Mouse (Mus musculus): Measurements from ENCODE around the gene Cd2bp2. TPM values are rescaled to one million over a fixed set of nuclear protein-coding genes. Genes with fewer than 3 reads are reported as not detected.
A peak's percentile ranks its signal among the peaks of the same experiment; 100 is the strongest.

Gene Cd2bp2
- total and polyA plus RNA-seq, 2 experiments from 2014 or later: 26.9 to 39.3 TPM

- H3K36me3 ChIP-seq (replicated peaks; ENCODE audit: control insufficient read depth, insufficient read depth, low read length): no peaks in the 10 kb centered on the region
- TF ChIP-seq CTCF (IDR thresholded peaks at IDR 0.05; ENCODE audit: low read depth) (no peak), EP300 (IDR thresholded peaks at IDR 0.05; ENCODE audit: low read depth) (no peak)
- H3K27me3 ChIP-seq (ENCODE audit: control insufficient read depth, insufficient read depth, low read length): no peaks in the 10 kb centered on the region
- H3K27ac ChIP-seq (ENCODE audit: low read depth): no peak overlapping the region
- H3K9ac ChIP-seq (replicated peaks; ENCODE audit: low read depth, low read length): no peak overlapping the region
- 92% methylated on average over 3 of the region's 3 CpGs for WGBS
- no peak for DNase-seq (ENCODE audit: low spot score)
- no peak overlapping the region for H3K4me2 ChIP-seq (ENCODE audit: low read depth, low read length)
- no peaks in the 10 kb centered on the region for H3K9me3 ChIP-seq (replicated peaks; ENCODE audit: control insufficient read depth, low read length)
- no peak overlapping the region for H3K4me3 ChIP-seq (ENCODE audit: low read depth, low read length)
- H3K4me1 ChIP-seq (ENCODE audit: control insufficient read depth, insufficient read depth): 0 out of 2 replicates have a peak, but pooled peaks cover under 1% of the 10 kb centered on the region
- ATAC-seq (ENCODE audit: insufficient read depth, low read depth): no peak
Observed at GRCm38 (mm10) chr7:127223106-127223505, 27.3 kb upstream of the Cd2bp2 start.

DNA sequence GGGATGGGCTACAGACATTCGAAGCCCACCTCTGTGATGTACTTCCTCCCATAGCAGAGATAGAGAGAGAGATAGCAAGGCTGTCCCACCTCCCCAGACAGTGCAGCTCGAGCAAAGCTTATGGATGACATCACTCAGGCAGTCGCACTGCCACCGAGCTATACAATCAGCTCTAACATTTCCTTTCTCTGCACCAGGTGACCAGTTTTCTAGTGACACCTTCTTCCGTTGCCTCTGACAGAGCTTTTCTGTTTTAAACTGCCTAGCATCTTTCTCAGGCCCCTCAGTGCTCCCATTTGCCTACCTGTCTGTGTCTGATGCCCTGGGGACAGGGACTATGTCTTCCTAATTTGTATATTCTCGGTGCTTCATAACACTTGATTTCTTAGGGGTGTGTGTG lies 24.6 kb upstream of the Cd2bp2 start:
- no peaks in the 10 kb centered on the region for H3K36me3 ChIP-seq (replicated peaks; ENCODE audit: control insufficient read depth, insufficient read depth, low read length)
- 62% methylated on average over 6 of the region's 6 CpGs for WGBS
- no peaks in the 10 kb centered on the region for H3K27me3 ChIP-seq (ENCODE audit: control insufficient read depth, insufficient read depth, low read length)
- ATAC-seq (ENCODE audit: insufficient read depth, low read depth) (no peak), DNase-seq (ENCODE audit: low spot score) (no peak)
- H3K4me2 ChIP-seq (ENCODE audit: low read depth, low read length): no peak overlapping the region
- no peak overlapping the region for H3K27ac ChIP-seq (ENCODE audit: low read depth)
- H3K4me1 ChIP-seq (ENCODE audit: control insufficient read depth, insufficient read depth): peaks cover 15% of the 10 kb centered on the region
- no peak overlapping the region for H3K9ac ChIP-seq (replicated peaks; ENCODE audit: low read depth, low read length)
- no peak for TF ChIP-seq CTCF (IDR thresholded peaks at IDR 0.05; ENCODE audit: low read depth)
- no peak for TF ChIP-seq EP300 (IDR thresholded peaks at IDR 0.05; ENCODE audit: low read depth)
- H3K4me3 ChIP-seq (ENCODE audit: low read depth, low read length): no peak overlapping the region
- H3K9me3 ChIP-seq (replicated peaks; ENCODE audit: control insufficient read depth, low read length): no peaks in the 10 kb centered on the region

DNA sequence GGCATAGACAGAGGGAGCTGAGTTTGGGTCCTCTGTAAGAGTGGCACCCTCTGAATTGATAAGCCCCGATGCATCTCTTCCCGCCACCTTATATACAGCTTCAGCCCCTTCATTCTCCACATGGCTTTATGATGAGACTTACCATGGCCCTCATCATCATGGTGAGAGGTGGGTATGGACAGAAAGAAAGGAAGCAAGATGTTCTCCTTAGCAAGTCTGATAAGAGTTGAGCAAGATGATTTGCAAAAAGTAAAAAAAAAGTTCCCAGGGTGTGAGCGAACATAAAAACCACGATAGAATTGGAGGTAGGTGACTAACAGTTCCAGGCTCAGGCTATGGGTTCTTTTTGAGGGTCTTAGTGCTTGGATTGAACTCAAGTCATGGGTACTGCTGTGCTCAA lies 22.8 kb upstream of the Cd2bp2 start:
- ATAC-seq (ENCODE audit: insufficient read depth, low read depth) (no peak), DNase-seq (ENCODE audit: low spot score) (no peak)
- no peaks in the 10 kb centered on the region for H3K27me3 ChIP-seq (ENCODE audit: control insufficient read depth, insufficient read depth, low read length)
- no peaks in the 10 kb centered on the region for H3K36me3 ChIP-seq (replicated peaks; ENCODE audit: control insufficient read depth, insufficient read depth, low read length)
- H3K9ac ChIP-seq (replicated peaks; ENCODE audit: low read depth, low read length): no peak overlapping the region
- H3K4me3 ChIP-seq (ENCODE audit: low read depth, low read length): no peak overlapping the region
- no peak overlapping the region for H3K4me2 ChIP-seq (ENCODE audit: low read depth, low read length)
- peaks cover 23% of the 10 kb centered on the region for H3K4me1 ChIP-seq (ENCODE audit: control insufficient read depth, insufficient read depth)
- H3K9me3 ChIP-seq (replicated peaks; ENCODE audit: control insufficient read depth, low read length): no peaks in the 10 kb centered on the region
- 93% methylated on average over 4 of the region's 4 CpGs for WGBS
- peak overlapping the region; percentile 54; the same call in 1 of the 2 replicates for H3K27ac ChIP-seq (ENCODE audit: low read depth)
- TF ChIP-seq CTCF (IDR thresholded peaks at IDR 0.05; ENCODE audit: low read depth) (no peak), EP300 (IDR thresholded peaks at IDR 0.05; ENCODE audit: low read depth) (no peak)

- Histone ChIP-seq H3K27me3 (ENCODE audit: control insufficient read depth, insufficient read depth, low read length) (no peaks in the 10 kb centered on the region), H3K27ac (ENCODE audit: low read depth) (peak overlapping the region; percentile 54), H3K9ac (replicated peaks; ENCODE audit: low read depth, low read length) (no peak overlapping the region; the same call in 1 of the 2 replicates), H3K9me3 (replicated peaks; ENCODE audit: control insufficient read depth, low read length) (no peaks in the 10 kb centered on the region), H3K4me2 (ENCODE audit: low read depth, low read length) (peak overlapping the region; percentile 5; the same call in 1 of the 2 replicates), H3K4me3 (ENCODE audit: low read depth, low read length) (peak overlapping the region; percentile 10; the same call in 1 of the 2 replicates), H3K4me1 (ENCODE audit: control insufficient read depth, insufficient read depth) (peaks cover 23% of the 10 kb centered on the region), H3K36me3 (replicated peaks; ENCODE audit: control insufficient read depth, insufficient read depth, low read length) (no peaks in the 10 kb centered on the region)
- ATAC-seq (ENCODE audit: insufficient read depth, low read depth) (no peak), DNase-seq (ENCODE audit: low spot score) (no peak)
- no peak for TF ChIP-seq EP300 (IDR thresholded peaks at IDR 0.05; ENCODE audit: low read depth)
- TF ChIP-seq CTCF (IDR thresholded peaks at IDR 0.05; ENCODE audit: low read depth): no peak
- 49% methylated on average over 10 of the region's 10 CpGs for WGBS
Observed at GRCm38 (mm10) chr7:127217901-127218642, 22.2 kb upstream of the Cd2bp2 start.

DNA sequence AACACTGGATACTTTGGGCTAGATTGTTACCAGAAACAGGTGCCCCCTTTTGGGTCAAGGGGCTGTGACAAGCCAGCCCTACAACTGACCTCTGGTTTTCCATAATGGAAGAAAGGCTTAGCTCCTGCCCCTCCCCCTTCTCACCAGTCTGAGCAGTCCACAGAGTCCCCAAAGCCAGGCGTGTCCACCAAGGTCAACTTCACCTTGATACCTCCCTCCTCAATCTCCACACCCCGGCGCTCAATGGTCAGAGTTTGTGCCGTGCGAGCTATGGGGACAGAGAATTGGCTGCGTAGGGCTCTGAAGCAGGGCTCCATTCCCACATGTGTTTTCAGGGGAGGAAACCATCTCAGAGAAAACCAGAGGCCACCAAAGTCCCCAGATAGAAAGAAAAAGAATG lies 21.6 kb upstream of the Cd2bp2 start:
- H3K9me3 ChIP-seq (replicated peaks; ENCODE audit: control insufficient read depth, low read length): no peaks in the 10 kb centered on the region
- no peaks in the 10 kb centered on the region for H3K27me3 ChIP-seq (ENCODE audit: control insufficient read depth, insufficient read depth, low read length)
- DNase-seq (ENCODE audit: low spot score) (no peak), ATAC-seq (ENCODE audit: insufficient read depth, low read depth) (peak; percentile 39; the same call in 1 of the 2 replicates)
- peaks cover 23% of the 10 kb centered on the region for H3K4me1 ChIP-seq (ENCODE audit: control insufficient read depth, insufficient read depth)
- peak overlapping the region; percentile 36 for H3K27ac ChIP-seq (ENCODE audit: low read depth)
- WGBS: 35% methylated on average over 6 of the region's 6 CpGs
- H3K4me3 ChIP-seq (ENCODE audit: low read depth, low read length): peak overlapping the region; percentile 10; the same call in 1 of the 2 replicates
- H3K36me3 ChIP-seq (replicated peaks; ENCODE audit: control insufficient read depth, insufficient read depth, low read length): no peaks in the 10 kb centered on the region
- no peak overlapping the region; the same call in 1 of the 2 replicates for H3K9ac ChIP-seq (replicated peaks; ENCODE audit: low read depth, low read length)
- H3K4me2 ChIP-seq (ENCODE audit: low read depth, low read length): peak overlapping the region; percentile 5; the same call in 1 of the 2 replicates
- TF ChIP-seq CTCF (IDR thresholded peaks at IDR 0.05; ENCODE audit: low read depth) (no peak), EP300 (IDR thresholded peaks at IDR 0.05; ENCODE audit: low read depth) (no peak)
